Mouse (Mus musculus): ENCODE results near the gene Mical2. TPM values are rescaled to one million over a fixed set of nuclear protein-coding genes. Genes with fewer than 3 reads are reported as not detected.

Gene Mical2
- polyA plus RNA-seq, 1 experiment: 6.6 TPM

- Histone ChIP-seq H3K36me3 (ENCODE audit: control insufficient read depth, insufficient read depth, low read length) (no peaks in the 10 kb centered on the region), H3K4me3 (ENCODE audit: insufficient read depth, low read depth, low read length) (no peak overlapping the region), H3K4me1 (ENCODE audit: control insufficient read depth, insufficient read depth, low read length) (no peaks in the 10 kb centered on the region), H3K27ac (ENCODE audit: insufficient read depth, low read depth, low read length) (no peak overlapping the region), H3K27me3 (replicated peaks; ENCODE audit: control insufficient read depth, insufficient read depth, low read length) (no peaks in the 10 kb centered on the region)
- 58% methylated on average over 7 of the region's 7 CpGs for WGBS
- no peak for DNase-seq
- TF ChIP-seq CTCF (conservative IDR thresholded peaks at IDR 0.05; ENCODE audit: insufficient read depth, insufficient read length, low read depth, low read length) (no peak), POLR2A (IDR thresholded peaks at IDR 0.05; ENCODE audit: low read depth, low read length) (no peak)
Measured at GRCm38 (mm10) chr7:112233345-112234005, 7.8 kb downstream of the Mical2 start.

- Histone ChIP-seq H3K4me3 (ENCODE audit: insufficient read depth, low read depth, low read length) (no peak overlapping the region), H3K27me3 (replicated peaks; ENCODE audit: control insufficient read depth, insufficient read depth, low read length) (no peaks in the 10 kb centered on the region), H3K4me1 (ENCODE audit: control insufficient read depth, insufficient read depth, low read length) (no peaks in the 10 kb centered on the region), H3K36me3 (ENCODE audit: control insufficient read depth, insufficient read depth, low read length) (no peaks in the 10 kb centered on the region), H3K27ac (ENCODE audit: insufficient read depth, low read depth, low read length) (no peak overlapping the region)
- WGBS: 94% methylated on average over 4 of the region's 4 CpGs
- no peak for DNase-seq
- TF ChIP-seq CTCF (conservative IDR thresholded peaks at IDR 0.05; ENCODE audit: insufficient read depth, insufficient read length, low read depth, low read length): no peak
- TF ChIP-seq POLR2A (IDR thresholded peaks at IDR 0.05; ENCODE audit: low read depth, low read length): no peak
Measured at GRCm38 (mm10) chr7:112234410-112234809, 8.8 kb downstream of the Mical2 start.

- 85% methylated on average over 4 of the region's 4 CpGs for WGBS
- Histone ChIP-seq H3K4me1 (ENCODE audit: control insufficient read depth, insufficient read depth, low read length) (no peaks in the 10 kb centered on the region), H3K36me3 (ENCODE audit: control insufficient read depth, insufficient read depth, low read length) (no peaks in the 10 kb centered on the region), H3K27me3 (replicated peaks; ENCODE audit: control insufficient read depth, insufficient read depth, low read length) (no peaks in the 10 kb centered on the region), H3K27ac (ENCODE audit: insufficient read depth, low read depth, low read length) (no peak overlapping the region), H3K4me3 (ENCODE audit: insufficient read depth, low read depth, low read length) (no peak overlapping the region)
- no peak for TF ChIP-seq POLR2A (IDR thresholded peaks at IDR 0.05; ENCODE audit: low read depth, low read length)
- no peak for TF ChIP-seq CTCF (conservative IDR thresholded peaks at IDR 0.05; ENCODE audit: insufficient read depth, insufficient read length, low read depth, low read length)
- no peak for DNase-seq
Measured at GRCm38 (mm10) chr7:112235493-112235892, 9.8 kb downstream of the Mical2 start.

GRCm38 (mm10) chr7:112237211-112237610 lies 11.6 kb downstream of the Mical2 start:
- Histone ChIP-seq H3K27ac (ENCODE audit: insufficient read depth, low read depth, low read length) (no peak overlapping the region), H3K4me3 (ENCODE audit: insufficient read depth, low read depth, low read length) (no peak overlapping the region), H3K4me1 (ENCODE audit: control insufficient read depth, insufficient read depth, low read length) (no peaks in the 10 kb centered on the region), H3K36me3 (ENCODE audit: control insufficient read depth, insufficient read depth, low read length) (no peaks in the 10 kb centered on the region), H3K27me3 (replicated peaks; ENCODE audit: control insufficient read depth, insufficient read depth, low read length) (no peaks in the 10 kb centered on the region)
- DNase-seq: no peak
- TF ChIP-seq POLR2A (IDR thresholded peaks at IDR 0.05; ENCODE audit: low read depth, low read length) (no peak), CTCF (conservative IDR thresholded peaks at IDR 0.05; ENCODE audit: insufficient read depth, insufficient read length, low read depth, low read length) (no peak)
- WGBS: 92% methylated on average over 7 of the region's 7 CpGs

- TF ChIP-seq CTCF (conservative IDR thresholded peaks at IDR 0.05; ENCODE audit: insufficient read depth, insufficient read length, low read depth, low read length): no peak
- no peak for TF ChIP-seq POLR2A (IDR thresholded peaks at IDR 0.05; ENCODE audit: low read depth, low read length)
- 60% methylated on average over 3 of the region's 3 CpGs for WGBS
- Histone ChIP-seq H3K36me3 (ENCODE audit: control insufficient read depth, insufficient read depth, low read length) (no peaks in the 10 kb centered on the region), H3K4me3 (ENCODE audit: insufficient read depth, low read depth, low read length) (no peak overlapping the region), H3K27ac (ENCODE audit: insufficient read depth, low read depth, low read length) (no peak overlapping the region), H3K4me1 (ENCODE audit: control insufficient read depth, insufficient read depth, low read length) (no peaks in the 10 kb centered on the region), H3K27me3 (replicated peaks; ENCODE audit: control insufficient read depth, insufficient read depth, low read length) (no peaks in the 10 kb centered on the region)
- peak; percentile 50 for DNase-seq
Measured at GRCm38 (mm10) chr7:112237868-112238267, 12.2 kb downstream of the Mical2 start.

GRCm38 (mm10) chr7:112238768-112239728 lies 13.4 kb downstream of the Mical2 start:
- Histone ChIP-seq H3K27ac (ENCODE audit: insufficient read depth, low read depth, low read length) (no peak overlapping the region), H3K4me1 (ENCODE audit: control insufficient read depth, insufficient read depth, low read length) (no peaks in the 10 kb centered on the region), H3K27me3 (replicated peaks; ENCODE audit: control insufficient read depth, insufficient read depth, low read length) (no peaks in the 10 kb centered on the region), H3K4me3 (ENCODE audit: insufficient read depth, low read depth, low read length) (no peak overlapping the region), H3K36me3 (ENCODE audit: control insufficient read depth, insufficient read depth, low read length) (no peaks in the 10 kb centered on the region)
- TF ChIP-seq POLR2A (IDR thresholded peaks at IDR 0.05; ENCODE audit: low read depth, low read length): no peak
- no peak for TF ChIP-seq CTCF (conservative IDR thresholded peaks at IDR 0.05; ENCODE audit: insufficient read depth, insufficient read length, low read depth, low read length)
- 63% methylated on average over 10 of the region's 10 CpGs for WGBS
- DNase-seq: no peak

GRCm38 (mm10) chr7:112240748-112241147 lies 15.1 kb downstream of the Mical2 start:
- DNase-seq: no peak
- Histone ChIP-seq H3K4me3 (ENCODE audit: insufficient read depth, low read depth, low read length) (no peak overlapping the region), H3K36me3 (ENCODE audit: control insufficient read depth, insufficient read depth, low read length) (no peaks in the 10 kb centered on the region), H3K27me3 (replicated peaks; ENCODE audit: control insufficient read depth, insufficient read depth, low read length) (no peaks in the 10 kb centered on the region), H3K4me1 (ENCODE audit: control insufficient read depth, insufficient read depth, low read length) (no peaks in the 10 kb centered on the region), H3K27ac (ENCODE audit: insufficient read depth, low read depth, low read length) (no peak overlapping the region)
- WGBS: 81% methylated on average over 2 of the region's 2 CpGs
- TF ChIP-seq CTCF (conservative IDR thresholded peaks at IDR 0.05; ENCODE audit: insufficient read depth, insufficient read length, low read depth, low read length) (no peak), POLR2A (IDR thresholded peaks at IDR 0.05; ENCODE audit: low read depth, low read length) (no peak)
